Mouse (Mus musculus) c-Kit-positive CD71-negative TER-119-negative erythroid progenitor cells, embryonic 14.5 days (primary cell): ENCODE measurements around the gene Gm20517.

ENCODE experiments used
- DNase-seq: peaks from one replicate; pipeline ENCODE4 v3.0.0-alpha.2; 2013; ENCODE audit warnings: low read depth

The Gm20517 gene

GRCm38 (mm10) chr17:47678702-47679101, 67.3 kb downstream of the Gm20517 start:
- no peak for DNase-seq

DNA sequence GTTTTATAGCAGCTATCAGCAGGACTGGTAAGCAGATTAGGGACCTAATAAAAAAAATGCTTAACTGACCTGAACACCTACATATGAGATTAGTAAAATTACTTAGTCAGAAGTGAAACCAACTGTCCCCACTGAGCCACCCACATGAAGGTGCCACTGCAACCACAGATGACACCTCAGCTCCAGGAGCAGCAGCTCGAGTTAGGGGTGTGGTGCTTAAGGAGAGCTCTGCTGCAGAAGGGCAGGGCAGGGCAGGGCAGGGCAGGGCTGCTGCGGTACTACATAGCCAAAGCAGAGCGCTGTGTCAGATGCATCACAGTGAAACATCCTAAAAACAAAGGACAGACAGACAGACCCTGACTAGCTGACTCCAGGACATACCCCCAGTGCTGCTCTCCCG, 71.4 kb downstream of the Gm20517 start:
- DNase-seq, result no peak

- peak; percentile 96 for DNase-seq
Observed at GRCm38 (mm10) chr17:47687409-47688343, 76.3 kb downstream of the Gm20517 start.

DNA sequence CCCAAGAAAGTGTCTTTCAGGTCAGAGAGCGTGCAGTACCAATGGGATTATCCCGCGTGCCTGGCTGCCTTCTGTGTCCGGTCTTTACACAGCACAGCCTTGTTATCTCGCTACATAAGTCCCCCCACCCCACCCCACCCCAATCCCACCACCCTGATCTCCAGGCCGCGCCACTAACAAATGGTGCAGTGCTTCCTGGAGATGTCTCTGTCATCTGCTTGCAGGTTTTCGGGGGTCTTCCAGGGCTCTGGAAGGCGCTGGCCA, 76.9 kb downstream of the Gm20517 start, which contains the start of gene Tomm6:
Gene Tomm6 (minus strand): TSS at position 43 of the 264 bp plus-strand sequence.
- DNase-seq, result no peak

DNA sequence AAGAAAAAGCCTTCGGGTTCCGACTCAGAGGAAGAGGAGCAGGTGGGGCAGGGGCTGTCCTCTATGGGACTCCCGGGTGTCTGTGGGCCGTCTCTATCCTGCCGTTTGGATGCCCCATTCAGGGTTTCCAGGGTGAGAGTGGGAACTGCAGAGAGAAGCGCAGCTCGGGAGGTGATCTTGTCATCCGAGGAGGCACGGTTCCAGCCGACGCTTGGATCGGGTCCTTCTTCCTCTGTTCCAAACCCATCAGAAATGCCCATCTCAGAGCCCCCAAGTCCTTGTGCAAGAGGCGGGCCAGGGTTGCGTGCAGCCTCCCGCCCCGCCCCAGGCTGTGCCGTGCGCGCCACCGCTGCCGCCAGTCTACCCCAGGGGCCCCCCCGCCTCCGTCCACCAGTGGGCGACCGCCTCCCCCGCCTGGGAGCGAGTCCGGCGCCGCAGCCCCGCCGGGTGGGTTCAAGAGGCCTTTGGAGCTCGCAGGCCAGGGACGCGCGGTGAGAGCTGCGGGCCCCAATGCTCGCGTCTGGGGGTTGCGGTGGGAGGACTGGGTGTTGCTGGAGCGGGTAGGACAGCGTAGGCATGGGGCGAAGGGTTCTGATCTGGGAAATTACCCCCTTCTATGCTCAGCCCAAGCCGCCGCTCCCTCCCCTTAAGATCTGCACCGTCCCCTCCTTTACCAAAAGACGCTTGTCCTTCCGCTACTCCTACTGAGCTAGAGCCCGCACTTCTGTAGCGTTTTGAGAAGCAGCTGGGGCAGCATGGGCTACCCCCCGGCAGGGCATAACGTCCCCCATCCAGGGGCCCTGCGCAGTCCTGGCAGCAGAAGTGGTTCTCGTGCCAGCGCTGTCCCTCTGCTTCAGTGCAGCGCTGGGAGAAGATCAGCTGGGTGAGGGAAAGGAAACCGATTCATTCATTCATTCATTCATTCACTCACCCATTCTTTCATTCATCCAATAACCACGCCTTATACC, 77.5 kb downstream of the Gm20517 start, which contains the start of gene Frs3:
Gene Frs3 (plus strand): TSS at position 423 of the 968 bp plus-strand sequence.
- DNase-seq, result peak; percentile 46

DNA sequence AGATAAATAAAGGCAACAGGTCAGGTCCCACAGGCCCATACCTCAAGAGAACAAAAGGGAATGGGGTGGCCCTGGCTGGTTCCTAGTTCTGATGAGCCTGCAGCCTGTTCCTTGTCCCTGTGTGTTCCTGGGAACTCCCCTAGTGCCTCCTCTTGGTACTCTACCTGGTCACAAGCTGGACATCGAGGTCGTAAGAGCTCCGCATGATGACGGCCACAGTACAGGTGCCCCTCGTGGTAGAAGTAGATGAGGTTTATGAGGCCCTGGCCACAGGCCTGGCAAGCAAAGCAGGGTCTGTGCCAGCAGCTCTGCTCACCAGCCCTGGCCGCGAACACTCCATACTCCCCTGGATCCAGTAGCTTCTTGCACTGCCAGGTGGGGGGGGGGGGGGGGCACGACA, 78.5 kb downstream of the Gm20517 start:
- no peak for DNase-seq

DNA sequence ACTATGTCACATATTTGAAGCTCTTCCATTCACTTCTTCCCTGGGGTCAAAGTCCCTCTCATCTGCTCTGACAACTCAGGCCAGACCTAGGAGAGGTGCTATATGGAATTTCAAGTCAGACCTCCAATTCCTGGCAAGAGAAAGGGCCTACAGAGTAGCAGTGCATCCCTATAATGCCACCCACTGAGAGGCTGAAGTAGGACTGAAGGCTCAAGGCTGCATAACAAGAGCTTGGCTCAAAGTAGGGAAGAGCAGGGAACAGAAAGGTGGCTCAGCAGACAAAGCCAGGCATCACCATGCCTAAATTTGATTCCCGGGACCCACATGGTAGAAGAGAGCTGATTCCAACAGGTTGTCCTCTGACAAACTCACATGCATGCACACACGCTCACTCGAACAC, 80.3 kb downstream of the Gm20517 start:
- DNase-seq, result no peak

DNA sequence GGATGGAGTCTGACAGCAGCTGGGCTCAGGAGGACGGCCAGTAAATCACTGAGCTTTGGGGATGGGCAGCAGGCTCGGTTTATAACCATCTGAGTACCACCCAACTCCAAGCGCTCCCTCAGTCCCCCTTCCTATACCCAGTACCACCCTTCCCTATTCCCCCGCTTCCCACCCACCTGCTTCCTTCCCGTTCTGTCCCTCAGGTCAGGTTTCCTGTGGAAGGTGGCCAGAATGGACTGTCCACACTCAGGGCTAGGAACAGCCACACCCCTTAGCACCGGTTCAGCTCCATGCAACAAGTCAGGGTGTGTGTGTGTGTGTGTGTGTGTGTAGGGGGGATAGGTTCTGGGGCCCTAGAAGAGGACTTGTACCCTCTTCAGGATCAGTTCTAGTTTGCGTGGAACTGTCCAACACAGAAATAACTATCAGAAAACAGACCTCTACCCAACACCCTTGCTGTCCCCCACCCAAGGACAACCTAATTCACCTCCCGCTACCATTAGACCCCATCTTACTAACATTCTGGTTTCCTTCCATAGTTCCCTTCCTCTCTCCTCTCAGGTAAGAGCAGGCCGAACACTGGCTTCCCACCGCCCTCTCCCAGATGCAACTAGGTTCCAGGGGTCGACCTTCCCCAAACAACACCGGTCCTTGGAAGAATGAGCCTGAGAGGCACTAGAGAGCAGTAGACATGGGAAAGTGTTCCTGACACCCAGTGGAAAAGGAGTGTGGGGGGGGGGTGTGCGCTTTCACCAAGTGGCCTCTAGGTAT, 82.5 kb downstream of the Gm20517 start:
- DNase-seq, result no peak

GRCm38 (mm10) chr17:47694442-47694502, 82.9 kb downstream of the Gm20517 start, which contains the start of gene Gm21981:
Gm21981 (minus strand) TSS chr17:47694455.
- no peak for DNase-seq

DNA sequence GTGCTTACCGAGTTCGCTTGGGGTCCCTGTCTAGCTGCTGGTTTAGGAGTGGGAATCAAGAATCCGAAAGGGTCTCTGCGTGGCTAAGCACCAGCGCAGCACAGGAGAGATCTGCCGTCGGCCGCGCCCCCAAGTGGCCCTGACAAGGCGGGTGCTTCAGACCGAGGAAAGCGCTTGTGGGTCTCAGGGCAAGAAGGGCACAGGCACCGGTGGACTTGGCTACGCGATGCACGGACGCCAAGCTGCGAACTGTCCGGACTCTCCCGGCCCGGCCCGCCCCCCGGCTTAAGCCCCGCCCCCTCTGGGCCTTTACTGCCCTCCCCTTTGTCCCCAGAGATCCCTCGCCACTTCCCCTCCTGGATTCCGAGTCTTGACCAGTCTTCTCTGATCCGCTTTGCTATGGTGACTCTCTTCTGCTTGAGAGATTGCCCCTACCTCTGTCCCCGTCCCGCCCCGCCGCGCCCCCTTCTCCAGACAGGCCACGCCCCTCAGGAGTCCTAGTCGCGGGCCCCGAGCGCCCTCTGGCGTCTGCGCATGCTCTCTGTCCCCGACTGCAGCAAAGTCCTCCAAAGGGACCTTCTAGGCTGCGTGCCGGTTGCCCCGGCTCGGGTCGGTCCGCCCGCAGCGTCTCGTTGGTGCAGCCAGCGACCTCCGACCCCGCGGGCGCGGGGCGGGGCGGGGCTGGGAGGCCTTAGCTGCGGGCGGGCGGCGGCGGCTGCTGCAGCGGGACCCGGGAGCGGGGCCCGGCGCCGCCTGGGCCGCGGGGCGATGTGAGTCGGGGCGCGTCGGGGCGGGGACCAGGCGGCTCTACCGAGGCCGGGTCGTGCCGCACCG, 83.3 kb downstream of the Gm20517 start, which contains the start of gene Prickle4:
Gene Prickle4 (minus strand): TSS at position 234 of the 834 bp plus-strand sequence.
- peak; percentile 92 for DNase-seq

DNA sequence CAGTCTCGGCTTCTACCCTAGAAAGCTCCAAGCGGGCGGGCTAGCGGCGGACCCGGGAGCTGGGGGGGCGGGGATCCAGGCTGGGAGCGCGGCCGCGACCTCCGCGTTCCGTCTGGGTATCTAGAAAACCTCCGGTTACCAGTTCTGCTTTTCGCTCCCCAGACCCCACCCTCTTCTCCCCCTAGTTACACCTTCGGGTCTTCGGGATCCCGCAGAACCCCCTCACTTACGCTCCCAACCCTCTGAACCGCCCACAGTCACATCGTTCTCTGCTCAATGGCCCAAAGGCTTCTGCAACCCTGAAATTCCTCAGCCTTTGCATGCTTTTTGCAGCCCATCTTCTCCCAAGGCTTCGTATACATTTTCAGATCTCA, 83.9 kb downstream of the Gm20517 start:
- DNase-seq, result no peak

DNA sequence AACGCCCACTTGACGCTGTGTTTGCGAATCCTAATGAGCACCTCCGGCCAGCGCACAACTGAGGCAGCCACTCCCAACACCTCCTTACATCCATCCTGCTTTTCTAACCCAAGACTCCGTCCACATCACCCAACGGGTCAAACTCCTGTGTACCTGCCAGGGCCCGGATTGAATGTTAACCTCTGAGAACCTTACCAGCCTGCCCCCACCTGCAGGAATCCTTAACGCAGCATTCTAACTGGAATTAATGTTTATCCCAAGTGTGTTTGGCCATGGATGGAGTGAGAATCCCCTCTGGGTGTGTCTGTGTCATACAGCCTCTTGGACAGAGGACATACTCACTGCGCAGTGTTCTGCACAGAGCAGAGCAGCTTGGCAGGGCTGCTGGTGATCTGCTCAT, 86.8 kb downstream of the Gm20517 start:
- DNase-seq, result no peak

GRCm38 (mm10) chr17:47699055-47699454, 87.7 kb downstream of the Gm20517 start:
- DNase-seq, result no peak

DNA sequence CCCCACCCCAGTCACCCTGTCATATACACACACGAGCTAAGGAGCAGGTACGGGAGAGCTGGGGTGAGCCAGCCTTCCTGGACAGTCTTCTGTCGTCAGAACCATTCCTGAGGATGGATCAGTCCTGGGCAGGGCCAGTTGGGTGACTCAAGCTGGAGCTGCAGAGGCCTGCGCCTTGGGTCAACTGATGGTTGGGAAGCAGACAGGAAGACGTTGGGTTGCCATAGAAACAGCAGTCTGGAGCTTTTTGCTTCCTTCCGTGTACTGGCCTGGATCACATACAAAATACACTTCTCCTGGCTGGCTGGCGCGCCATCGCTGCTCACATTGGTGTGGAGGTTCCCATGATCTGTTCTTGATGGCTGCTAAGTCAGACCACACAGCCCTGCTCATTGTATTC, 90.4 kb downstream of the Gm20517 start:
- no peak for DNase-seq

- no peak for DNase-seq
Observed at GRCm38 (mm10) chr17:47702548-47703345, 91.4 kb downstream of the Gm20517 start.

GRCm38 (mm10) chr17:47703556-47703955, 92.2 kb downstream of the Gm20517 start:
- no peak for DNase-seq

- no peak for DNase-seq
Observed at GRCm38 (mm10) chr17:47704692-47705091, 93.3 kb downstream of the Gm20517 start.

DNA sequence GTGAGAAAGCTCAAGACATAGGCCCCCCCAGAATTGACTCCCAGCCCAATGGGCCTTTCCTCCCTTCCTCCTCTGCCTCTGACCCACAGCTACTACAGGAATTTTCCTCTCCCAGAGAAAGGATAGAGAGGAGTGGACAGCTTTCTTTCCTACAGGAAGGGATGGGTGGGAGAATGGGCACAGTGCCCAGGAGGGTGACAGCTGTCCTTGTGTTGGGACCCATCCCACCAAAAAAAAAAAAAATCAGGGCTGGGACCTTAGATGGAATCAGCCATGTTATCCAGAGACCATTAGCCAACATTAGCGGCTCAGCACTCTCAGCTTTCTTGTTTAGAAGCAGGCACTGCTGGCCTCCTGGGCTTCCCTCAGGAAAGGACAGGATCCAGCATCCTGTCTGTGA, 94.8 kb downstream of the Gm20517 start:
- DNase-seq, result no peak

GRCm38 (mm10) chr17:47707961-47708360, 96.6 kb downstream of the Gm20517 start:
- DNase-seq, result no peak

DNA sequence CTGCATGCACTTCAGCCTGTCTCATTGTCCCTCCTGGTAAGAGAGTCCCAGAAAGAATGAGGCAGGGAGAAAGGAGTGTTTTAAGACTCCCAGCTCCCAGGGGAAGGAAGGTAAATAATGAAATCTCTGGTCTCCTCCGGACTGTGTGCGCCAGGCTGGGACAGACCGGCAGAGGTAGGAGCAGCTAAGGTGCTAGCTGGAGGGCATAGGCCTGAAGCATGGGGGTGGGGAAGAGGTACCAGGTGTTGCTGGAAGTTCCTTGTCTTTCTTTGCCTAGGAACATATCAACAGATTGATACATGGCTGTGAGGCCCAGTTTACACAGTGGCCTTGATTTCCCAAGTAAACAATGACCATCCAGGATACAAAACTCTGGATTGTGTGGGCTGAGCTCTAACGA, 97.6 kb downstream of the Gm20517 start:
- no peak for DNase-seq

- DNase-seq, result no peak
Observed at GRCm38 (mm10) chr17:47710036-47710435, 98.6 kb downstream of the Gm20517 start.
